Mouse (Mus musculus): Measurements from ENCODE around the gene Ddx55. TPM values are rescaled to one million over a fixed set of nuclear protein-coding genes. Genes with fewer than 3 reads are reported as not detected.

Gene Ddx55
- polyA plus RNA-seq, 1 experiment from 2014 or later = 17.3 TPM

DNA sequence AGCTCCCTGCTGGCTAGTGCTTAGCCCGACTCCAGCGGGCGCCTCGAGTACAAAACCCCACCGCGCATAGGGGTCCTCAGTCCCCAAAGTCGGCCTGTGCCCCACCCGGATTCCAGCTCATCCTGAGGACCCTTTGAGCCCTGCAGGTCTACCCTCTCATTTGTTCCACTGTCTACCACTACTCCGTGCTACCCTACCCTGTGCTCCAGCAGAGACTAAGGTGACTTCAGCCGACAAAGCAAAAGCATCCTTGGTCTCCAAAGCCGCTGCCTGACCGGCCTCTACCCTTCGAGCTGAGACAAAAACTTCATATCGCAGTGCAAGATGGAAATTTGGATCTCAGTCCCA, 21.1 kb upstream of the Ddx55 start:
- Histone ChIP-seq H3K36me3 (ENCODE audit: control insufficient read depth, insufficient read depth, low read length) (no peaks in the 10 kb centered on the region), H3K4me2 (replicated peaks; ENCODE audit: low read depth, low read length) (peak overlapping the region; percentile 88), H3K4me3 (ENCODE audit: low read length) (peak overlapping the region; percentile 84), H3K9ac (ENCODE audit: low read depth, low read length) (peak overlapping the region; percentile 82), H3K4me1 (ENCODE audit: control insufficient read depth, insufficient read depth, low read length) (peaks cover 39% of the 10 kb centered on the region), H3K9me3 (ENCODE audit: control insufficient read depth, low read length) (no peaks in the 10 kb centered on the region), H3K27me3 (ENCODE audit: control insufficient read depth, insufficient read depth, low read length) (no peaks in the 10 kb centered on the region), H3K27ac (ENCODE audit: low read depth, low read length) (peak overlapping the region; percentile 81)
- 11% methylated on average over 14 of the region's 14 CpGs for WGBS
- no peak; the same call in 1 of the 2 replicates for ATAC-seq (ENCODE audit: low FRiP score, low TSS enrichment)

DNA sequence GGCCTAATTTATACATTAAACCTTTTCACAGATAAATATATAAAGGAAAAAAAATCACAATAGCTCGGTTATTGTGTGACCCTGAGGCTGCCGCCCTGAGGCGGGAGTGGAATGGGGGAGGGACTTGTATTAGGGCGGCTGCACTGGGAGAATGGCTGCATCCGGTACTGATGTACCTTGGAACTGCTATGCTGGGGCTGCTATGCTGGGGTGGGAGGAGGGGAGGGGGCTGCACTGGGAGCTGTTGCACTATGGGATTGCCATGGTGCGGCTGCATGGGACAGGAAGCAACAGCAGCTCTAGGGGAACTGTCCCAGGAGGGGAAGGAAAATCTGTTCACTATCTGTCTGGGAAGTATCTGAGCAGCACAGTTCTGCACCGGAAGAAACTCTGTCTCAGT, 20.2 kb upstream of the Ddx55 start:
- H3K9ac ChIP-seq (ENCODE audit: low read depth, low read length) = no peak overlapping the region
- no peaks in the 10 kb centered on the region for H3K36me3 ChIP-seq (ENCODE audit: control insufficient read depth, insufficient read depth, low read length)
- ATAC-seq (ENCODE audit: low FRiP score, low TSS enrichment) = no peak
- WGBS = 35% methylated on average over 7 of the region's 7 CpGs
- H3K4me2 ChIP-seq (replicated peaks; ENCODE audit: low read depth, low read length) = no peak overlapping the region
- H3K27ac ChIP-seq (ENCODE audit: low read depth, low read length) = peak overlapping the region; percentile 81; the same call in 1 of the 2 replicates
- H3K4me1 ChIP-seq (ENCODE audit: control insufficient read depth, insufficient read depth, low read length) = peaks cover 43% of the 10 kb centered on the region
- no peaks in the 10 kb centered on the region for H3K9me3 ChIP-seq (ENCODE audit: control insufficient read depth, low read length)
- H3K4me3 ChIP-seq (ENCODE audit: low read length) = no peak overlapping the region
- no peaks in the 10 kb centered on the region for H3K27me3 ChIP-seq (ENCODE audit: control insufficient read depth, insufficient read depth, low read length)

DNA sequence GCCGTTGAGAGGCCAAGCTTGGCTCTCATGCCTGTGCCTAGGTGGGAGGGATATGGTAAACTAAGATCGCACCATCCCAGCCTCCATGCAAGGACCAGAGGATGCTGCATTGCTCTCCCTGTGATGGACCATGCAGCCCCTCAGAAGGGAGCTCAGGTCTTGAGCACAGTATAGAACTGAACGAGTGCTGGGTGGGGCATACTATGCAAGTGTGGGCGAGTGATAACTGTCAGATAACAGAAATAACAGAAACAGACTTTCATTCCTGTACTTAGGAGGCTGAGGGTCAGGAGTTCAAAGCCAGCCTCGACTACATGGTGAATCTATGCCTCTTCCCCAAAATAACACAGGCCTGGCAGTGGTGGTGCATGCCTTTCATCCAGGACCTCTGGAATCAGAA, 17.6 kb upstream of the Ddx55 start:
- no peak overlapping the region for H3K4me3 ChIP-seq (ENCODE audit: low read length)
- no peak overlapping the region for H3K9ac ChIP-seq (ENCODE audit: low read depth, low read length)
- H3K9me3 ChIP-seq (ENCODE audit: control insufficient read depth, low read length) = no peaks in the 10 kb centered on the region
- H3K4me1 ChIP-seq (ENCODE audit: control insufficient read depth, insufficient read depth, low read length) = peaks cover 24% of the 10 kb centered on the region
- WGBS = 69% methylated on average over 5 of the region's 5 CpGs
- no peaks in the 10 kb centered on the region for H3K27me3 ChIP-seq (ENCODE audit: control insufficient read depth, insufficient read depth, low read length)
- H3K27ac ChIP-seq (ENCODE audit: low read depth, low read length) = no peak overlapping the region
- ATAC-seq (ENCODE audit: low FRiP score, low TSS enrichment) = no peak
- H3K36me3 ChIP-seq (ENCODE audit: control insufficient read depth, insufficient read depth, low read length) = no peaks in the 10 kb centered on the region
- H3K4me2 ChIP-seq (replicated peaks; ENCODE audit: low read depth, low read length) = no peak overlapping the region

DNA sequence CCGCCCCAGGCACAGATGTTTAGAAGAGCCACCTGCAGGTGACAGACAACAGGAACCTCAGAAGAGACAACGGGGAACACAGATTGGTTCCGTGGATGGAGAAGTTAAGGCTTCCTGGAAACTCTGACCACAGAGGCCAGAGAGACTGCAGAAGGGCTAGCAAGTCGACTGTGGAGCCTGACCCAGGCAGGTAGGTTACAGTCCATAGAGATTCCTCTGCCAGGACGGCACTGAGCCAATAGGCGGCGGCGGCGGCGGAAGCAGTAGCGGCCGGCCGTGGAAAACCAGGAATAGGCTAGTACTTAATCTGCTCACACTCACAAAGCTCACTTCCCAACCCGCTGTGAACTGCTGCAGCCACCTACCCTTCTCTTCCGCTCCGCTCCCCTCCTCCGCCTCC, 15.9 kb upstream of the Ddx55 start:
- ATAC-seq (ENCODE audit: low FRiP score, low TSS enrichment) = 0 out of 2 replicates have a peak, but pooled peaks have one; percentile 6
- peak overlapping the region; percentile 50 for H3K9ac ChIP-seq (ENCODE audit: low read depth, low read length)
- H3K4me1 ChIP-seq (ENCODE audit: control insufficient read depth, insufficient read depth, low read length) = peaks cover 15% of the 10 kb centered on the region
- no peaks in the 10 kb centered on the region for H3K36me3 ChIP-seq (ENCODE audit: control insufficient read depth, insufficient read depth, low read length)
- 4% methylated on average over 16 of the region's 17 CpGs for WGBS
- H3K27ac ChIP-seq (ENCODE audit: low read depth, low read length) = peak overlapping the region; percentile 42; the same call in 1 of the 2 replicates
- no peaks in the 10 kb centered on the region for H3K27me3 ChIP-seq (ENCODE audit: control insufficient read depth, insufficient read depth, low read length)
- H3K9me3 ChIP-seq (ENCODE audit: control insufficient read depth, low read length) = no peaks in the 10 kb centered on the region
- H3K4me3 ChIP-seq (ENCODE audit: low read length) = peak overlapping the region; percentile 19
- peak overlapping the region; percentile 43 for H3K4me2 ChIP-seq (replicated peaks; ENCODE audit: low read depth, low read length)

DNA sequence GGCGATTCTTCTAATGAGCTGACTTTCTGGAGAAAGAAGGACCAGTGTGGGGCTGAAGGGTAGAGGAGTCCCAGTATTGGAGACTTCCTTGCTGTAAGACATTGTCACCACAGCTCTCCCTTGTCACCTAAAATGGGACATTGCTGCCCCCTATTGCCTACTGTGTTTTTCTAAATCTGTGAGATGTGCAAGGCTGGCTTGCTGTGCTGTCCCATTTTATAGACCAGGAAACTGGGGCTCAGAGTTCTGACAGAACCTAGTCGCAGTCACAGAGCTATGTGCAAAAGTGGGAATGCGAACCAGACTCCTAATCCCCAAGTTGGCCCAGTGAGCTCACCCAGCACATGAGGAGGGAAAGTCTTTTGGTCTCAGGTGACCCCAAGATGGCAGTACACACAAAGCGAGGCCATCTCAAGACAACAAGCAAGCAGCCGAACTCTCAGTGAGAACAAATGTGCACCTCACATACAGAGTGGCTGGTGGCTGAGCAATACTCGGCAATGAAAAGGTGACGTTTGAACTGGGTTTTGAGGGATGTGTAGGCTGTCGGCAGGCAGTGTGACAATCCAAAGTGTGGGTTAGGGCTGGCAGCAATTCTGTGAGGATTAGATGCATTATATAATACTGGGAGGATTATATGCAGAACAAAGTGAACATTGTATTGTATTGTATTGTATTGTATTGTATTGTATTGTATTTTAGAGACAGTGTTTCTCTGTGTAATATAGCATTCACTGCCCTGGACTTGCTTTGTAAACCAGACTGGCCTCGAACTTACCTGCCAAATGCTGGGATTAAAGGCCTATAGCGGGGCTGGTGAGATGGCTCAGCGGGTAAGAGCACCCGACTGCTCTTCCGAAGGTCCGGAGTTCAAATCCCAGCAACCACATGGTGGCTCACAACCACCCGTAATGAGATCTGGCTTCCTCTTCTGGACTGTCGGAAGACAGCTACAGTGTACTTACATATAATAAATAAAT, 13.6 kb upstream of the Ddx55 start:
- Histone ChIP-seq H3K4me2 (replicated peaks; ENCODE audit: low read depth, low read length) (no peak overlapping the region), H3K27me3 (ENCODE audit: control insufficient read depth, insufficient read depth, low read length) (no peaks in the 10 kb centered on the region), H3K4me1 (ENCODE audit: control insufficient read depth, insufficient read depth, low read length) (peaks cover 16% of the 10 kb centered on the region), H3K36me3 (ENCODE audit: control insufficient read depth, insufficient read depth, low read length) (peaks cover 11% of the 10 kb centered on the region), H3K9me3 (ENCODE audit: control insufficient read depth, low read length) (no peaks in the 10 kb centered on the region), H3K9ac (ENCODE audit: low read depth, low read length) (no peak overlapping the region), H3K27ac (ENCODE audit: low read depth, low read length) (no peak overlapping the region), H3K4me3 (ENCODE audit: low read length) (no peak overlapping the region)
- WGBS = 78% methylated on average over 15 of the region's 16 CpGs
- ATAC-seq (ENCODE audit: low FRiP score, low TSS enrichment) = no peak

DNA sequence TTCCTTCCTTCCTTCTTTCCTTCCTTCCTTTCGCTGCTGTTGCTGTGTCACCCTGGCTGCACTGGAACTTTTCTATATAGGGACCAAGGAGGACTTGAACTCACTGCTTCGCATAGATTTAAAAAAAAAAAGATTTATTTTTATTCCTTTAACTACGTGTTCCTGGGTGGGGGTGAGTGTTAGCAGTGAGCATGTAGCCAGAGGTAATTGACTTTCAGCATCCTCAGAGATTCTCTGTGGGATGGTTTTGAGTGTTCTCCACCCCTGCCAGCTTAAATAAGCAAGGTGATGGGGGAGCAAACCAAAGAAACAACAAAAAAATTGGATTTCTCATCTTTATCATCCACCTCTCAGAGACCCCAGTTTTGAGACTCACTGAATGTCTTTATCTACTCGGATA, 12.8 kb upstream of the Ddx55 start:
- Histone ChIP-seq H3K27ac (ENCODE audit: low read depth, low read length) (no peak overlapping the region), H3K9ac (ENCODE audit: low read depth, low read length) (no peak overlapping the region; the same call in 1 of the 2 replicates), H3K4me2 (replicated peaks; ENCODE audit: low read depth, low read length) (peak overlapping the region; percentile 39), H3K27me3 (ENCODE audit: control insufficient read depth, insufficient read depth, low read length) (no peaks in the 10 kb centered on the region), H3K4me3 (ENCODE audit: low read length) (peak overlapping the region; percentile 99), H3K4me1 (ENCODE audit: control insufficient read depth, insufficient read depth, low read length) (peaks cover 16% of the 10 kb centered on the region), H3K36me3 (ENCODE audit: control insufficient read depth, insufficient read depth, low read length) (peaks cover 17% of the 10 kb centered on the region), H3K9me3 (ENCODE audit: control insufficient read depth, low read length) (no peaks in the 10 kb centered on the region)
- ATAC-seq (ENCODE audit: low FRiP score, low TSS enrichment) = no peak
- WGBS = 74% methylated on average over 4 of the region's 4 CpGs

DNA sequence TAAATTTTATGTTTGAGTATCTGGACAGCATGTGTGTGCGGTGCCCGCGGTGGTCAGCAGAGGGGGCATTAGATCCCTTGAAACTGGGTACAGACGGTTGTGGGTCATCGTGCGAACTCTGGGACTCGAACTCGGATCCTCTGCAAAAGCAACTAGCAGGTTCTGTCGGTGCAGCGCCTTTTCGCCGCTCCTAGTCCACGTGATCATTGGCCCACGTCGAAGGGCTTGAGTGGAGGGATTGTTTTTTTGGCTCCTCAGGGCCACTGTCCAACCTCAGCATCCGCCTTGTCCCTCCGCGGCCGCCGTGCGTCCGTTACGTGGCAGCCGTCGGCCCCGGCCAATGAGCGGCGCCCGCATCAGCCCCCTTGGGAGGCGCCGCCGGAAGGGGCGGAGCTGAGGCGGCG, 12.3 kb upstream of the Ddx55 start, which contains the start of gene Tmed2:
Tmed2 (plus strand) TSS at position 313 of the 404 bp plus-strand sequence.
- Histone ChIP-seq H3K4me2 (replicated peaks; ENCODE audit: low read depth, low read length) (peak within 1 kb of the TSS; percentile 70), H3K4me1 (ENCODE audit: control insufficient read depth, insufficient read depth, low read length) (peaks cover 16% of the 10 kb centered on the region), H3K27ac (ENCODE audit: low read depth, low read length) (peak within 1 kb of the TSS; percentile 85), H3K9ac (ENCODE audit: low read depth, low read length) (peak within 1 kb of the TSS; percentile 94), H3K4me3 (ENCODE audit: low read length) (peak within 1 kb of the TSS; percentile 99), H3K36me3 (ENCODE audit: control insufficient read depth, insufficient read depth, low read length) (peaks cover 22% of the 10 kb centered on the region), H3K9me3 (ENCODE audit: control insufficient read depth, low read length) (no peaks in the 10 kb centered on the region), H3K27me3 (ENCODE audit: control insufficient read depth, insufficient read depth, low read length) (no peaks in the 10 kb centered on the region)
- peak; percentile 95 for ATAC-seq (ENCODE audit: low FRiP score, low TSS enrichment)
- WGBS = under 1% methylated on average over 33 of the region's 35 CpGs

DNA sequence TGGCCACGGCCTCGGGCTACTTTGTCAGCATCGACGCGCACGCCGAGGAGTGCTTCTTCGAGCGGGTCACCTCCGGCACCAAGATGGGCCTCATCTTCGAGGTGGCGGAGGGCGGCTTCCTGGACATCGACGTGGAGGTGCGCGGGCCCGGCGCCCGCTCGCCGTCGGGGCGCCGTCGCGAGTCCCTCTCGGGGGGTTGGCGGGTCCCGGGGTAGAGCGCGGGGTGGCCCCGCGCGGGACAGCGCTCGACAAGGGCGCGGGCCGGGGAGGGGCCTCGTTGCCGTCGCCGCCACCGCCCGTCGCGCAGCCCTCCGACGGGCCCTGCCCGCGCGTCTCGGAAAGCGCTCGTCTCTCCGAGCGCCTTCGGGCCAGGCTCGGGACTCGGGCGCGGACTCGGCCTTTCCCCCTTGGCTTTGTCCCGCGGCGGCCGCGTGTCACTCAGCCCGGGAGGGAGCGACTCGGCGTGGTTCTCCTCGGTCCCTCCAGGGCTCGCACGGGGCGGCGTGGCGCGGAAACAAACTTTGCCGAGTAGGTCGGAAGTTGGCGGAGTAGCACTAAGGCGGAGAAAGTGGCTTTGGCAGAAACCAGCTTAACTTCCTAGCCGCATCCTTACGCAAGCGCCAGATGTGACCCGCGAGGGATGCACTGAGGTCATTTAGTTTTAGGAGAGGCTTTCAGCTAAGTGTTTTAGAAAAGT, 11.6 kb upstream of the Ddx55 start:
- under 1% methylated on average over 71 of the region's 89 CpGs for WGBS
- Histone ChIP-seq H3K4me3 (ENCODE audit: low read length) (peak overlapping the region; percentile 99), H3K9ac (ENCODE audit: low read depth, low read length) (peak overlapping the region; percentile 94), H3K27me3 (ENCODE audit: control insufficient read depth, insufficient read depth, low read length) (no peaks in the 10 kb centered on the region), H3K4me1 (ENCODE audit: control insufficient read depth, insufficient read depth, low read length) (peaks cover 16% of the 10 kb centered on the region), H3K4me2 (replicated peaks; ENCODE audit: low read depth, low read length) (peak overlapping the region; percentile 70), H3K9me3 (ENCODE audit: control insufficient read depth, low read length) (no peaks in the 10 kb centered on the region), H3K36me3 (ENCODE audit: control insufficient read depth, insufficient read depth, low read length) (peaks cover 29% of the 10 kb centered on the region), H3K27ac (ENCODE audit: low read depth, low read length) (peak overlapping the region; percentile 85)
- peak; percentile 70 for ATAC-seq (ENCODE audit: low FRiP score, low TSS enrichment)

DNA sequence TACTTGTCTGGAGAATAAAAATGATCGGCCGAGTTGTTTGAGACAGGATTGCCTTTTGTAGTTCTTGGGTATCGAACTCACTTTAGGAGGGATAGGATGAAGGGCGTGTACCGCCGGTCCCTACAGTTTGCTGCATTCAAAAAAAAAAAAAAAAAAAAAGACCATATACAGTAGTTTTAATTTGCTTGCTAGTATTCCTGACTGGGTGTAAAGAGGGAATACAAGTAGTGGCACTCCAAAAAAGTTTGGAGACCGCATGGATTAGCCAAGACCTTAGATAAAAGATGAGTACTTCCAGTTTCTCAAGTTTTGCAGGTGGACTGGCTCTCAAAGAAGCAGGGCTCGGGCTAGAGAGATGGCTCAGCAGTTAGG, 11.1 kb upstream of the Ddx55 start:
- peak overlapping the region; percentile 99 for H3K4me3 ChIP-seq (ENCODE audit: low read length)
- 8% methylated on average over 8 of the region's 8 CpGs for WGBS
- no peaks in the 10 kb centered on the region for H3K9me3 ChIP-seq (ENCODE audit: control insufficient read depth, low read length)
- peaks cover 34% of the 10 kb centered on the region for H3K36me3 ChIP-seq (ENCODE audit: control insufficient read depth, insufficient read depth, low read length)
- H3K27ac ChIP-seq (ENCODE audit: low read depth, low read length) = peak overlapping the region; percentile 85
- no peak for ATAC-seq (ENCODE audit: low FRiP score, low TSS enrichment)
- peak overlapping the region; percentile 70 for H3K4me2 ChIP-seq (replicated peaks; ENCODE audit: low read depth, low read length)
- H3K4me1 ChIP-seq (ENCODE audit: control insufficient read depth, insufficient read depth, low read length) = peaks cover 14% of the 10 kb centered on the region
- H3K27me3 ChIP-seq (ENCODE audit: control insufficient read depth, insufficient read depth, low read length) = no peaks in the 10 kb centered on the region
- peak overlapping the region; percentile 94 for H3K9ac ChIP-seq (ENCODE audit: low read depth, low read length)

Measured in kidney, embryonic 14.5 days (tissue).